Mouse (Mus musculus): ENCODE measurements around the gene Itprip.

DNA sequence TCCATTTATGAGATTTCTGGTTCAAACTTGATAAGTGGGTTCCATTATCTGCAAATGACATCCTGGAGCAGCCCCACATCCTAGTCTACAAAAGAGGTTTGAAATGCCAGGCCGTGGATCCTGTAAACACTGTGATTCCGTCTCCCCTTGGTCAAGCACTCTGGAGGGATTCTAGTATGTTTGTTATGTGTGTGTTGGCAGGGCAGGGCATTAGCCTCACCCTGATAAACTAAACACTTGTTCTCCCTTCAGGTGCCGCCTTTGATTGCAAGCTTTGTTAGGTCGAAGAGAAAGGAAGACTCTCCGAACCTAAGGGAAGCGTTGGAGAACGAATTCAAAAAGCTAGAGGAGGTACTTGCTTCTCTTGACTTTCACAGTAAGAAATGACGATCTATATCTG lies 59.9 kb downstream of the Itprip start:
- TF ChIP-seq CTCF (IDR thresholded peaks at IDR 0.05; ENCODE audit: borderline replicate concordance, insufficient read depth, low read length), result no peak
- TF ChIP-seq POLR2A (IDR thresholded peaks at IDR 0.05; ENCODE audit: low read depth, low read length), result no peak
